8 mouse cellular contexts compared by ENCODE assay signal in the genomic region with DNA sequence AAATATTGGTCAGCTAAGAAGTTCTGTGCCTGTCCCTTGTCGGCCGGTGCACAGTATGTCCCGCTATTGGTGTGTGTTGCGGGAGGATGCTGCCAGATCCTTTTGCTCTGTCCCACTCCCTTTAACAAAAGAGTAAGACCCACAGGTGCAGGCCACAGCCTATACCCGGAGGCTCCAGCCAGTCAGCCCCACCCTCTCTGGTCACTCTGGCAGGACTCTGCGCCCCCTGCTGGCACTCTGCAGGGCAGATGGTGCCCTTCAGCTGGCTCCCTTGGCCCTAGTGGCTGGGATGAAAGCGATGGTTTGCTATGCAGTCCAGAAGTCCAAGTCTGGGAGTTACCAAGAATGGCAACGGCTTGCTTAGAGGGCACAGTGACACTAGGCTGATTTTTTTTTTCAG. TPM values are rescaled to one million over a fixed set of nuclear protein-coding genes. Genes with fewer than 3 reads are reported as not detected.
DNase-seq lines count a peak whose midpoint lies in the region; ATAC-seq lines count a peak whose summit lies in the region.

No protein-coding gene starts in this region.

- 30% methylated on average over 8 of the region's 8 CpGs for WGBS in hindbrain, embryonic 13.5 days

- H3K27ac ChIP-seq in hindbrain, embryonic 13.5 days, result no peak overlapping the region

- H3K27me3 ChIP-seq in hindbrain, embryonic 13.5 days, result peaks cover 36% of the 10 kb centered on the region

- no peaks in the 10 kb centered on the region for H3K36me3 ChIP-seq in hindbrain, embryonic 13.5 days

- H3K9me3 ChIP-seq in hindbrain, embryonic 13.5 days, result no peaks in the 10 kb centered on the region

- H3K4me1 ChIP-seq in hindbrain, embryonic 13.5 days (replicated peaks), result peaks cover 27% of the 10 kb centered on the region

- DNase-seq in R1 (ENCODE audit: low read depth, low spot score), result peak; percentile 72
- DNase-seq in cerebellum, postnatal 10 days, result peak; percentile 92 to 93
- DNase-seq in frontal cortex, postnatal 25 days (ENCODE audit: low spot score in 2 of 2), result peak; percentile 42 to 45
- DNase-seq in layer of hippocampus, postnatal 25 days (ENCODE audit: extremely low spot score in 1 of 2, low spot score in 1 of 2), result peak; percentile 41 to 69
- peak; percentile 53 to 65 for DNase-seq in right cerebral cortex, adult 2 months (ENCODE audit: low spot score in 2 of 2)
- peak; percentile 86 for DNase-seq in urinary bladder, postnatal 14 days (ENCODE audit: low spot score)

- H3K4me3 ChIP-seq in hindbrain, embryonic 13.5 days, result no peak overlapping the region

- no peak overlapping the region for H3K9ac ChIP-seq in hindbrain, embryonic 13.5 days

- ATAC-seq in hindbrain, embryonic 13.5 days (ENCODE audit: low FRiP score), result peak; percentile 43
- ATAC-seq in megakaryocyte progenitor cell, adult 5-6 weeks (replicated peaks; ENCODE audit: poor library complexity), result peak; percentile 82

- H3K4me2 ChIP-seq in hindbrain, embryonic 13.5 days, result peak overlapping the region; percentile 20; the same call in 1 of the 2 replicates

RNA-seq across cellular contexts. Expression of a gene that starts 15.9 kb away (rescaled TPM):
- polyA plus RNA-seq in hindbrain, embryonic 13.5 days (2015; fragmentation: Nextera tagmentation; extraction: Ambion mirVana), result 0.18 TPM in 1 of 2 replicates, not detected in the other
- 1 to 10 TPM in 1 of 2 experiments, under 1 TPM in 1; 0.98 to 2.3 TPM for total RNA-seq in layer of hippocampus, postnatal 25 days (2021)
- total RNA-seq in megakaryocyte progenitor cell, adult 5-6 weeks (2015), result 0.10 and 0.52 TPM in 2 replicates
- total RNA-seq in megakaryocyte progenitor cell, adult 5-6 weeks (2017), result 0.57 TPM in 1 of 2 replicates, not detected in the other

RNA-seq across cellular contexts. Expression of a gene that starts 37.4 kb away (rescaled TPM):
- polyA plus RNA-seq in hindbrain, embryonic 13.5 days (2015; fragmentation: Nextera tagmentation; extraction: Ambion mirVana), result 104 and 106 TPM in 2 replicates
- 10 to 100 TPM; 73.7 to 86.9 TPM for total RNA-seq in layer of hippocampus, postnatal 25 days (2021)
- total RNA-seq in megakaryocyte progenitor cell, adult 5-6 weeks (2015), result 45.4 and 48.6 TPM in 2 replicates
- 40.3 and 41.4 TPM in 2 replicates for total RNA-seq in megakaryocyte progenitor cell, adult 5-6 weeks (2017)
